Mouse (Mus musculus) CH12.LX (cell line): ENCODE results near the gene Fmo3.

ENCODE experiments used
- CTCF ChIP-seq, 2 experiments: IDR thresholded peaks in 1 of 2; conservative IDR thresholded peaks in 1 of 2; 2 replicates each; pipeline ENCODE4 v1.5.1; 2011 to 2012; ENCODE audit warnings: low read depth in 2 of 2, low read length in 2 of 2, improper control_type of control experiment in 1 of 2, inconsistent platforms in 1 of 2, mild to moderate bottlenecking in 1 of 2, moderate library complexity in 1 of 2
- ELF1 ChIP-seq: IDR thresholded peaks from 2 replicates; pipeline ENCODE4 v1.6.1; 2014; ENCODE audit warnings: low read depth, mild to moderate bottlenecking, inconsistent platforms, low read length, improper control_type of control experiment
- EP300 ChIP-seq: IDR thresholded peaks from 2 replicates; pipeline ENCODE4 v1.6.1; 2011; ENCODE audit warnings: low read length, improper control_type of control experiment
- JUND ChIP-seq: conservative IDR thresholded peaks from 2 replicates; pipeline ENCODE4 v1.6.1; 2011; ENCODE audit warnings: low read depth, low read length, improper control_type of control experiment
- MXI1 ChIP-seq: IDR thresholded peaks from 2 replicates; pipeline ENCODE4 v1.6.1; 2011; ENCODE audit warnings: mild to moderate bottlenecking, low read depth, low read length, improper control_type of control experiment
- MYC ChIP-seq: IDR thresholded peaks from 2 replicates; pipeline ENCODE4 v1.6.1; 2011; ENCODE audit warnings: low read depth, mild to moderate bottlenecking, improper control_type of control experiment, low read length
- POLR2A ChIP-seq: IDR thresholded peaks from 2 replicates; pipeline ENCODE4 v1.6.1; 2011; ENCODE audit warnings: low read depth, mild to moderate bottlenecking, improper control_type of control experiment, low read length
- POLR2AphosphoS2 ChIP-seq: IDR thresholded peaks from 2 replicates; pipeline ENCODE4 v1.6.1; 2011; ENCODE audit warnings: low read depth, low read length, improper control_type of control experiment
- RAD21 ChIP-seq: IDR thresholded peaks from 2 replicates; pipeline ENCODE4 v1.6.1; 2011; ENCODE audit warnings: low read depth, mild to moderate bottlenecking, low read length, improper control_type of control experiment, moderate library complexity
- SMC3 ChIP-seq: IDR thresholded peaks from 2 replicates; pipeline ENCODE4 v1.6.1; 2011; ENCODE audit warnings: low read depth, low read length, improper control_type of control experiment

- TF ChIP-seq MXI1 (no peak), ELF1 (no peak), POLR2A (no peak), CTCF (conservative IDR thresholded peaks at IDR 0.05 in 1 of 2, IDR thresholded peaks at IDR 0.05 in 1 of 2; ENCODE audit: low read depth in 2 of 2, low read length in 2 of 2) (no peak), MYC (no peak), EP300 (no peak), RAD21 (no peak), JUND (no peak), POLR2AphosphoS2 (no peak), SMC3 (no peak)
Observed at GRCm38 (mm10) chr1:162931880-162932279, 52.4 kb downstream of the Fmo3 start.
